Mouse (Mus musculus): ENCODE measurements at regions not wholly inside any gene's neighbourhood (a gene's known extent, or its start where the extent isn't known, plus 50 kb on each side); places are given as distances from the start of the nearest gene placed in this dataset.

- no peak for DNase-seq
These were observed 614.4 kb downstream of the Ntrk3 start for GRCm38 (mm10) chr7:78123386-78123785.

- peak; percentile 7 for DNase-seq
These were observed 616.7 kb downstream of the Ntrk3 start for GRCm38 (mm10) chr7:78121151-78121486.

- DNase-seq: peak; percentile 29
These were observed 617.2 kb downstream of the Ntrk3 start for GRCm38 (mm10) chr7:78120462-78121150.

GRCm38 (mm10) chr7:78119809-78120208 is 618.0 kb downstream of the Ntrk3 start:
- DNase-seq: no peak

GRCm38 (mm10) chr7:78111291-78111690 is 626.5 kb downstream of the Ntrk3 start:
- no peak for DNase-seq

GRCm38 (mm10) chr7:78103536-78104279 is 634.1 kb downstream of the Ntrk3 start:
- DNase-seq: no peak

- DNase-seq: no peak
These were observed 635.4 kb downstream of the Ntrk3 start for GRCm38 (mm10) chr7:78102396-78102795.

GRCm38 (mm10) chr7:78086566-78087008 is 651.2 kb downstream of the Ntrk3 start:
- DNase-seq: peak; percentile 14

- DNase-seq: peak; percentile 33
These were observed 651.8 kb downstream of the Ntrk3 start for GRCm38 (mm10) chr7:78085783-78086565.

GRCm38 (mm10) chr7:78079708-78080107 is 658.1 kb downstream of the Ntrk3 start:
- no peak for DNase-seq

GRCm38 (mm10) chr7:78071131-78071530 is 666.7 kb downstream of the Ntrk3 start:
- DNase-seq: peak; percentile 47

- no peak for DNase-seq
These were observed 676.2 kb downstream of the Ntrk3 start for GRCm38 (mm10) chr7:78061631-78062030.

GRCm38 (mm10) chr7:78049606-78050005 is 688.2 kb downstream of the Ntrk3 start:
- DNase-seq: no peak

GRCm38 (mm10) chr7:78045456-78045855 is 692.4 kb downstream of the Ntrk3 start:
- DNase-seq: no peak

- no peak for DNase-seq
These were observed 706.8 kb downstream of the Ntrk3 start for GRCm38 (mm10) chr7:78031032-78031431.

GRCm38 (mm10) chr7:78026992-78027615 is 710.7 kb downstream of the Ntrk3 start:
- peak; percentile 14 for DNase-seq

- DNase-seq: no peak
These were observed 714.2 kb downstream of the Ntrk3 start for GRCm38 (mm10) chr7:78023591-78023990.

- no peak for DNase-seq
These were observed 714.7 kb downstream of the Ntrk3 start for GRCm38 (mm10) chr7:78023075-78023474.

GRCm38 (mm10) chr7:78013631-78014030 is 724.2 kb downstream of the Ntrk3 start:
- DNase-seq: no peak

- no peak for DNase-seq
These were observed 734.7 kb downstream of the Ntrk3 start for GRCm38 (mm10) chr7:78003086-78003485.

- no peak for DNase-seq
These were observed 744.0 kb downstream of the Ntrk3 start for GRCm38 (mm10) chr7:77993840-77994239.

GRCm38 (mm10) chr7:77990150-77990549 is 747.7 kb downstream of the Ntrk3 start:
- peak; percentile 9 for DNase-seq

- no peak for DNase-seq
These were observed 749.6 kb downstream of the Ntrk3 start for GRCm38 (mm10) chr7:77988177-77988576.

All from embryo, embryonic 11 days (tissue).